Mouse (Mus musculus) neural tube, postnatal 0 days (tissue): ENCODE data around the gene Usp7. TPM values are rescaled to one million over a fixed set of nuclear protein-coding genes. Genes with fewer than 3 reads are reported as not detected.

Experiments
- polyA plus RNA-seq: library from polyadenylated mRNA; unstranded; fragments of >200 nt; fragmentation: Nextera tagmentation; extraction: Ambion mirVana; gene quantifications from 2 replicates; pipeline ENCODE4 v1.2.1, GENCODE M21; 2015

Gene Usp7
- 20.4 and 25.3 TPM in 2 replicates for polyA plus RNA-seq

DNA sequence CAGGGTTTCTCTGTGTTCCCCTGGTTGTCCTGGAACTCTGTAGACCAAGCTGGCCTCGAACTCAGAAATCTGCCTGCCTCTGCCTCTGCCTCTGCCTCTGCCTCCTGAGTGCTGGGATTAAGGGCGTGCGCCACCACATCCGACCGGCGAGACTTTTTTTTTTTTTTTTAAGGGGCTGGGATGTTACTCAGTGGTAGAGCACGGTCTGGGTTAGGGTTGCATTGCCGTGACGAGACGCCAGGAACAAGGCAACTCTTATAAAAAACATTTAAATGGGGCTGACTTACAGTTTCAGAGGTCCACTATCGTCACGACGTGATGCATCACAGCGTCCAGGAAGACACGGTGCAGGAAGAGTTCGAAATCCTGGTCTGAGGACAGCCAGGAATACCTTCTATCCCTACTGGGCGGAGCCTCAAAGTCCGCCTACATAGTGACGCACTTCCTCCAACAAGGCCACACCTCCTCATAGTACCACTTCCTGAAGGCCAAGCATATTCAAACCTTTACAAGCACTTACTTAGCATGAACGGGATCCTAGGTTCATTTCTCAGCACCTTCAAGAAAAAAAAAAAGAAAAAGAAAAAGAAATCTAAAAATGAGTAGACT is at the start of gene Usp7:
Usp7 (minus strand) TSS at position 360 of the 609 bp plus-strand sequence.

DNA sequence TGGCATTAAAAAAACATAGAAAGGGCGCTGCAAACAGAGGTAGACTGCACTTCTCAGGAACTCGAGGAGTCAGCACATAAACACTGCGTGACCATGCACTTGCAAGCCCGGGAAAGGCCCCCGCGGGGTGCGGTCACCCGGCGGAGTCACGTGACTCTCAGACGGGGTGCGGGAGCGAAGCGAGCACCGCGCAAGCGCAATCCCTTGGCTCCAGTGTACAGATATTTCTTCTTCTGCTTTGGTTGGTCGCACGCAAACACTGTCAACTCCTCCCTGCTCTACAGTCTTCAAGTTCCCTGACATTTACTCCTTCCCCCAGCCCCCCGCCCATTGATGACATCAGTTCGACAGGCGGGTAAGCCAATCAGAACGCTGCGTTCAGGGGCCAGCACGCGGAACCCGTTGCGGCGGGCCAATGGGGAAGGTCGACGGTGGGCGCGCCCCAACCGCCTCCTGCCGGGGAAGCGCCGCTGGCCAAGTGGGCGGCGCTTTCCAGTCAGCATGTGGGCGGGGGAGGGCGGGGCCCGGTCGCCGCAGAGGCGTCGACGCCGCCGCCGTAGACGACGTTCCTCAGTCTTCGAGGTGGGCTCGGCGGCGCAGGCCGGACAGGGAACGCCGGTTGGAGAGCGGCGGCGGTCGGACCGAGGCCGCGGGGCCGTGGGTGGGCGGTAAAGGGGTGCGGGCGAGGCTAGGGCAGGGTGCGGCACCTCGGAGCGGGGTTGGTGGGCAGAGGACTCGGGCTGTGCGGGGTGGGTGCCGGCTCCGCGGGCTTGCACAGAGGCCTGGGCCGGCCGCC is 37.7 kb upstream of the Usp7 start, which contains the start of gene 1810013L24Rik:
1810013L24Rik (plus strand) TSS at position 537 of the 796 bp plus-strand sequence.

DNA sequence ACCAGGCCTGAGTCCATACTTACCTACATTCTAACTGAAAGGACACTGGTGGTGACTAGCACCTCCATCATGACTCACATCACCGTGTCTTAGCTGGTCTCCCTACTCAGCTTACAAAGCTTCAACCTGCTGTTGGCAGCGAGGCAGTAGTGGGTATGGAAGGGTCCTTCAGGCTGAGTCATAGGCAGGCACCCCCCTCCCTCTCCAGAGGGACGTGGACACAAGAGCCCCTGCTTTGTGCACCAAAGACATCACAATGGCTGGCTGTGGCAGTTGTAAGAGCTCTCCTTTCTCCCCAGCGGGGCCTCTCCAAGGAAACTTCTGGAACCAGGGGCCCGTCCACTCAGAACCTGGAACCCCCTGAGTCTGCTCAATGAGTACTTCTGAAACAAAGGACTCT is 111.6 kb downstream of the Usp7 start, which contains the start of gene Gm5767:
Gm5767 (plus strand) TSS at position 301 of the 400 bp plus-strand sequence.

DNA sequence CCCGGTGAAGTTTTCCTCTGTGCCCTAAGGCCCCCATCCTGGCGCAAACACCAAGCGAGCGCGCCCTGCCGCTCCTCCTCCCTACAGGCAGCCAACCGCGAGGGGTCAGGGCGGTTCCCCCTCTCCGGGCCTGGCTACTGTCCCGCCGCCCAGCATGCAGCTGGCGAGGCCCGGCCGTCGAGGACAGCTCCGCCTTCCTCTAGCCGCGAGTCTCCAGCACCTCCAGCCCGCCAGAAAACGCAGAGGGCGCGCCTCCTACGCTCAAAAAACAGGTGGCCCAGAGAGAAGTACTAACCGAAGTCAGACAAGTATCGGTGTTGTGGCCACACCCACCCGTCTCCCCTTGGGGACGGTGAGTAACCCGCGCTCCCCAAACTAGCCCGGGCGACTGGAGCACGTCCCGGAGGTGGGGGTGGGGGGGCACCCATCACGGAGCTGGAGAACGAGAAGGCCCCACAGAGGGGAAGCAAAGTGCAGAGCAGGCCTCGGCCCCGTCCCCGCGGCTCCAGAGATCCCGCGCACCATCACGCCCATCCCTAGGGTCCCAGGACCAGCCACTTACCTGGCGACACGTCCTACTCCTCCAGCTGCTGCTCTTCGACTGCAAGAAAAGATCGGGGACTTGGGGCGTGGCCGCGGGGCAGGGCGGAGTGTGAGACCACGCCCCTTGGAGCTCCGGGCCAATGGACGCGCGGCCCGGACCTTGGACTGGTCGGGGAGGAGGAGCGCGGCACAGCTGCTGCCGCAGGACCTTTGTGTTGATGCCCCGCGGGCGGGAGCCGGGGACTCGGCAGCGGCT is 120.4 kb downstream of the Usp7 start, which contains the start of gene Carhsp1:
Carhsp1 (minus strand) TSS at position 605 of the 799 bp plus-strand sequence.

Other genes with a start within 250 kb of the Usp7 start
- 30.5 and 34.6 TPM in 2 replicates for gene Pmm2, start 154.6 kb downstream of the Usp7 start, polyA plus RNA-seq
- 15.1 and 16.3 TPM in 2 replicates for gene Tmem186, start 154.6 kb downstream of the Usp7 start, polyA plus RNA-seq
- 74.0 and 80.6 TPM in 2 replicates for gene Carhsp1, start 120.2 kb downstream of the Usp7 start, polyA plus RNA-seq
- not detected in 2 replicates for gene Gm5767, start 111.5 kb downstream of the Usp7 start, polyA plus RNA-seq
- gene 1810013L24Rik, start 37.8 kb upstream of the Usp7 start, polyA plus RNA-seq = 23.1 and 26.6 TPM in 2 replicates